Mouse (Mus musculus): Measurements from ENCODE around the gene Peli3.
"Not testable (repeated sequence)": the region's sequence is repeated elsewhere in the genome, so short reads cannot be mapped to it uniquely, and the experiment has no call there.

Peli3 gene

DNA sequence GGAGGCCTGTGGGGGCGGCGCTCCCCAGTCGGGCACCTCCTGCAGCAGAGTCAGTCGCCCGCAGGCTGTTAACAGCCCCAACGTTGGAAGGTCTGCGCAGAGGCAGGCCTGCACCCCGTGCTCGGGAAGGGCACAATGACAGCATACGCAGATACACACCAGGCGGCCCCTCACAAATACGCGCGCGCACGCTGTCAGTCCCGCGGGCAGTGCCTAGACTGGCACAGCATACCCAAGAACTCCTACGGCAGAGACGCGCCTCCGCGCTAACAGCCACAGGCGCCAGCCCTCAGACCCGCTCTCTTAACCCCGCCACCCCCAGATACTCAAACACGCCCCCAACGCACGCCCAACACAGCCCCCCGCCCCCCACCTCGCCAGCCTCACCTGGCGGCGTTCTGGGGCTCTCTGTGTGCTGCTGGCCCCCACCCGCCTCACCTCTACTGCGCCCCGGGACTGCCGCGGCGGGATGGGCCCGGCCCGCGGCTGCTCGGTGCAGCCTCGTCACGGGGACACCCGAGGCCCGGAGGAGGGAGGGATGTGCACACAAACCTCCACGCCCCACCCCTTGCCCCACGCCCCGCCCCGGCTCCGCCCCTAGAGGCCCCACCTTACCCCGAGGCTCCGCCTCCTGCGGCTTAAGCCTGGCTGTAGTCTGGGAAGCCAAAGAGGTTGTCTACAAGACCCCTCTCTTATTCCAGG lies at the start of gene Peli3:
TSS of gene Peli3 (minus strand) at position 577 of the 702 bp plus-strand sequence.
- peak; percentile 78 for DNase-seq (ENCODE audit: low spot score)

GRCm38 (mm10) chr19:4992371-4992770 lies 49.4 kb upstream of the Peli3 start:
- DNase-seq (ENCODE audit: low spot score), result peak; percentile 42

DNA sequence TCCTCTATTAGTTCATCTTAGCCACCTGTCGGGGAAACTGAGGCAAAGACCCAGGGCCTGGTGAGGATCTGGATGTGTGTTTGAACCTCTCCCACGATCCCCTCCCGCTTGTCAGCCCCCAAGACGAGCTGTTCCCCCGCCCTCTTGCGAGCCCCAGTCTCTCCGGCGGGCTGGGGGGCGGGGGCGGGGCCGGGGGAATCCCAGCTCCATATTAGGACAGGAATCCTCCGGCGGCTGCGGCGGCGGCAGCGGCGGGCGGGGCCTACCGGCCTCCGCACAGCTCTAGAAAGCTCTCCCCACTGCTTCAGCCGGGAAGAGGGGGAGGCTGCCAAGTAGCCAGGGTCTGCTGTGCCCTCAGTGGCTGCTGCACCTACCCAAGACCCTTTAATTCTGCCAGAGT lies 47.8 kb upstream of the Peli3 start:
- no peak for DNase-seq (ENCODE audit: low spot score)

DNA sequence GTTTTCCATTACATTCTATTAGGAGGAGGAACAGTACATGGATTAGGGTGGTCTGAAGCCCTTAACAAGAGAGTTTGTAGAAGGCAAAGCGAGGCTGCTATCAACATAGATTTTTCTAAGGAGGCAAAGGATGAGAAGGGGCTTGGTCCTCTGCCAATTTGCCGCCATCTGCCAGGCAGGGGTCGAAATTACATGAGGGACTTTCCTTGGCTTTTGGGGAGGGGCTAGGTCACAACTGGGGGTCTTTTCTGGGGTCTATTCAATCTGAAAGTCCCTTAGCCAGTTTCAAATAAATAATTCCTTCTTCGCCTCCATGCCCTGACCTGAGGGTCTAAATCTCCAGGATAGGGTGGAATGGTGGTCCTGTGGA lies 47.3 kb upstream of the Peli3 start, which contains the start of gene Npas4:
TSS of gene Npas4 (minus strand) at position 61 of the 370 bp plus-strand sequence.
- no peak for DNase-seq (ENCODE audit: low spot score)

GRCm38 (mm10) chr19:4989434-4990255 lies 46.7 kb upstream of the Peli3 start:
- DNase-seq (ENCODE audit: low spot score), result no peak

- DNase-seq (ENCODE audit: low spot score), result peak; percentile 92
These were observed 46.1 kb upstream of the Peli3 start for GRCm38 (mm10) chr19:4989013-4989412.

- peak; percentile 85 for DNase-seq (ENCODE audit: low spot score)
These were observed 38.8 kb upstream of the Peli3 start for GRCm38 (mm10) chr19:4981767-4982166.

DNA sequence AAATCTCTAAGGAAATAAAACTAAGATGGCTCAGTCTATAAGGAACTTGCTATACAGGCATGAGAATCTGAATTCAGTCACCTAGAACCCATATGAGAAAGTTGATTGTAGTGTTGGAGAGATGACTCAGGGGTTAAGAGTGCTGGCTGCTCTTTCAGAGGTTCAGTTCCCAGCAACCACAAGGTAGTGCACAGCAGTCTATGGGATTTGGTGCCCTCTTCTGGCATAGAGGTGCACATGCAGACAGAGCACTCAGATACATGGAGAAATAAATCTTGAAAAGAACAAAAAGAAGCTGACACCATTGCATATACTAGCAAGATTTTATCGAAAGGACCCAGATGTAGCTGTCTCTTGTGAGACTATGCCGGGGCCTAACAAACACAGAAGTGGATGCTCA lies 25.3 kb upstream of the Peli3 start:
- DNase-seq (ENCODE audit: low spot score), result no peak

GRCm38 (mm10) chr19:4961928-4962601 lies 19.1 kb upstream of the Peli3 start, which contains the start of gene Mrpl11:
Mrpl11 (plus strand) TSS chr19:4962147.
- peak; percentile 98 for DNase-seq (ENCODE audit: low spot score)

DNA sequence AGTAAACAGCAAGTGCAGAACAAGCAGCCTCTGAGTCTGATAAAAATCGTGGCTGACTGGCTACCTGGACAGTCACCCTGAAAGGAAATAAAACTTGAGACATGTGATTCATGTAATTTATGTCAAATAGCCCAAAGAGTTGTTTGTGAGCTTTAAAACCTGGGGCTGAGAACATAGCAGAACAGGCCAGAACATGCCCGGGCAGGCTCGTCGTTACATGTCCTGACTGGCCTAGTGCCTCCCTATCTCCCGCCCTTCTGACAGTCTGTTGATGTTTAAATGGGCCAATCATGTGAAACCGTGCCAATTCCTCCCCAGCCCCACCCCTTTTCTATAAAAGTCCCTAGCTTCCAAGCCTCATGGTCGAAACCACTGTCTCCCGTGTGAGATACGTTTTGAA lies 5.7 kb upstream of the Peli3 start:
- DNase-seq (ENCODE audit: low spot score), result not testable (repeated sequence)

GRCm38 (mm10) chr19:4945540-4945939 lies 2.6 kb upstream of the Peli3 start:
- no peak for DNase-seq (ENCODE audit: low spot score)

GRCm38 (mm10) chr19:4943253-4943588 lies 294 bp upstream of the Peli3 start:
- no peak for DNase-seq (ENCODE audit: low spot score)

- DNase-seq (ENCODE audit: low spot score), result no peak
These were observed 5.2 kb downstream of the Peli3 start for GRCm38 (mm10) chr19:4937444-4938310.

- no peak for DNase-seq (ENCODE audit: low spot score)
These were observed 6.0 kb downstream of the Peli3 start for GRCm38 (mm10) chr19:4936896-4937295.

DNA sequence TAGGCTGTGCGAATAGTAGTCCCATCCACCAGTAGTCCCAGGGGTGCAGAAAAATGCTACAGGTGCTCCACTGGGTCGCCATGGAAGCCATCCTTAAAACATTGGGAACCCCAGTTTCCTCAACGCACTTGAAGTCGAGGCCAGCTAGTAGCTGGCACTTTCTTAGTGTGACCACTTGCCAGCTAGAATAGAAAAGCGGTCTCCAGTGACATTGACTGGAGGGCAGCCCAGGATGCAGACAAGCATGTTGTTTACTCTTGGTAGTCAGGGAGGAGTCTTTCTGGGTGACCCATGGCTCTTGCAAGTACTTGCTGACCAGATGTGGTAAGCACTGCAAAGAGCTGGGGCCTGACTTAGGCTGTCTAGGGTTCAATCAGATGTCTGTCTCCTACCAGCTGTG lies 14.1 kb downstream of the Peli3 start:
- peak; percentile 90 for DNase-seq (ENCODE audit: low spot score)

GRCm38 (mm10) chr19:4927904-4928531 lies 14.9 kb downstream of the Peli3 start, which contains the start of gene Dpp3:
Dpp3 (minus strand) TSS chr19:4928287.
- peak; percentile 99 for DNase-seq (ENCODE audit: low spot score)

DNA sequence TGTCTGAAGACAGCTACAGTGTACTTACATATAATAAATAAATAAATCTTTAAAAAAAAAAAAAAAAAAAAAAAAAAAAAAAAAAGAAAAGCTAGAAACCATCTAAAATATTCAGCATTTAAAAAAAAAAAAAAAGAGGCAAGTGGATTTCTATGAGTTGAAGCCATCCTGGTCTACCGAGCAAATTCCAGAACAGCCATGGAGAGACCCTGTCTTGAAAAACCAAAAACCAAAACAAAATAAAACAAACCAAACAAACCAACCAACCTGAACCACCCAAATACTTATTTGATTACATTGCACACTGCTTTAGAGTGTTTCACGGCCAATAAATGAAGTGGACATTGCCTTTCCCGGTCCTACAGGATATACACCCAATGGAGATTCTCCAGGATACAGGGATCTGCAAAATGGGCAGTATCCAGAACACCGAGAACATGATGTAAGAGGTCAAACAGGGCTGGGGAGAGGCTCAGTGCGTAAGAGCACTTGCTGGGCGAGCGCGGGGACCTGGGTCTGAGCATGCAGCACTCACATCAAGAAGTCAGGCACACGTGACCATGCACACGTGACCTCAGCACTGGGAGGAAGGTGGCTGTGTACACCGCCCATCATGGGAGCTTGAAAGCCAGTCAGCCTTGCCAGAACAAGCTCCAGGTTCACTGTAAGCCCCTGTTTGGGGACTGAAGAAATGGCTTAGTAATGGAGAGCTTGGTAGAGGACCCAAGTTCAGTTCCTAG lies 17.6 kb downstream of the Peli3 start:
- DNase-seq (ENCODE audit: low spot score), result no peak

DNA sequence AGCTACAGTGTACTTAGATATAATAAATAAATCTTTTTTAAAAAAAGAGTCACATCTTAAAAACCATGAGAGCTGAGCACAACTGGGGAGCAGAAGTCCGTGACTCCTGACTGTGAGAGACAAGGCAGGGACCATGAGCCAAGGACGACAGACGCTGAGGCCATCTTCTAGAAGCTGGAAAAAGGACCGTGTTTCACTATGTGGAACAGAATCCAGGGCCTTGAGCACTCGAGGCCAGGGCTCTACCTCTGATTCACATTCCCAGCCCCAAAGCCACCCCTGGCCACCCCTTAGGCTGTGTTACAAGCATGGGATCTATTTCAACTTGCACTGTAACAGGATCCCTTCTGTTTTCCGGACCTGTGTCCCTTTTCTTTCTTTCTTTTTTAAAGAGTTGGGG lies 23.3 kb downstream of the Peli3 start:
- no peak for DNase-seq (ENCODE audit: low spot score)

DNA sequence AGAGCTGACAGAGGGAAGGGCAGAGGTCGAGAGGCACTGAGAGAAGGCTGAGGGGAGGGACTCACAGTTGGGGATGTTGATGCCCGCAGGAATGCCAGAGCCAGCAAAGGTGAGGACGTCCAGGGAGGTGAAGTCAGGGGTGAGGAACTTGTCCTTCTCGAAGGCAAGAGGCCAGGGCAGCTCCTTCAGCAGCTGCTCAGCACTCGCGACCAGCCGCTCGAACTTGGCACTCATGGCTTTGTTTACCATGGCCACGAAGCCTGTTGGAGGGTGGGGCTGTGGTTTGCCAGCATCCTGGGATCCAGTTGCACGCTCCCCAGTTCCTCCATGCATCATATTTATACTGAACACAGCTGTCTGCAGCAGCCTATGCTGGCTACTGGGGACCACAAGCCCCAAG lies 26.1 kb downstream of the Peli3 start:
- DNase-seq (ENCODE audit: low spot score), result no peak

DNA sequence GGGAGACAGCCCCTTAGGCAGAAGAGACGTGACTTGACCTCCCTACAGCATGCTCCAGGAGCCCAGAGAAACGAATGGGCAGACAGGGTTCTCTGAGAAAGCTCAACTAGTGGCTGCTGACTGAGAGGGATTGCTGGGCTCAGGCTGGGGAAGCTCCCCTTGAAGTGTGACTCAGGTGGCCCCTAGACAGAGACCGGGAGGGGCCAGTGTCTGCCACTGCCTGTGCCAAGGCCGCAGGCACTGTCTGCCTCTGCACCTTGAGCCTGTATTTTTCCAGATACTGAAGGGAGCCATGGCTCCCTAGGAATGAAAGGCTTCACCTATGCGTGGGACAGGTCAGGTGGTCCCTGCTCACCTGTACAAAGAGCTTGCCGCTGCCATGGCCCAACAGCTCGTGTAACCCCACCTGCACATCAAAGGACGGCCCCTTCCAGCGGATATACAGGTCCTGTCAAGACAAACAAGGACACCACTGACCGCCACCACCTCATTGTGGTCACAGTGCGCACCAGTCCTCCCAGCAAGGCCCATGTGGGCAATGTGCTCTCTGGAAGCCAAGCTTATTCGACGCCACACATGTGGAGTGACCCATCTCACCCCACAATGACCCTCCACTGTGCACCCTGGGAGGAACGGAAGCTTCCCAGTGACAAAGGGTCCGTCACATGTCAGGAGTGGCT lies 26.9 kb downstream of the Peli3 start:
- no peak for DNase-seq (ENCODE audit: low spot score)
